Mouse (Mus musculus) NIH3T3 (cell line): ENCODE results near the gene Ppp2r2c.
A peak's percentile ranks its signal among the peaks of the same experiment; 100 is the strongest.

Source experiments
- DNase-seq: peaks from one replicate; pipeline ENCODE4 v3.0.0-alpha.2; 2012; ENCODE audit warnings: low read depth

Gene Ppp2r2c

GRCm38 (mm10) chr5:36897999-36898398 lies 29.7 kb downstream of the Ppp2r2c start:
- DNase-seq, result no peak

GRCm38 (mm10) chr5:36898415-36899109 lies 30.2 kb downstream of the Ppp2r2c start:
- no peak for DNase-seq

GRCm38 (mm10) chr5:36899392-36899791 lies 31.1 kb downstream of the Ppp2r2c start:
- no peak for DNase-seq

- peak; percentile 34 for DNase-seq
Observed at GRCm38 (mm10) chr5:36900189-36900619, 31.9 kb downstream of the Ppp2r2c start.

GRCm38 (mm10) chr5:36902807-36903206 lies 34.5 kb downstream of the Ppp2r2c start:
- DNase-seq, result no peak

GRCm38 (mm10) chr5:36904131-36904530 lies 35.8 kb downstream of the Ppp2r2c start:
- no peak for DNase-seq

- DNase-seq, result no peak
Observed at GRCm38 (mm10) chr5:36904703-36905102, 36.4 kb downstream of the Ppp2r2c start.

GRCm38 (mm10) chr5:36905216-36905615 lies 36.9 kb downstream of the Ppp2r2c start:
- DNase-seq, result peak; percentile 8

- DNase-seq, result no peak
Observed at GRCm38 (mm10) chr5:36907695-36908094, 39.4 kb downstream of the Ppp2r2c start.

GRCm38 (mm10) chr5:36909545-36909944 lies 41.2 kb downstream of the Ppp2r2c start:
- DNase-seq, result no peak

- no peak for DNase-seq
Observed at GRCm38 (mm10) chr5:36910980-36911379, 42.7 kb downstream of the Ppp2r2c start.

GRCm38 (mm10) chr5:36911759-36912352 lies 43.5 kb downstream of the Ppp2r2c start:
- DNase-seq, result no peak

- DNase-seq, result no peak
Observed at GRCm38 (mm10) chr5:36912602-36913310, 44.4 kb downstream of the Ppp2r2c start.

- DNase-seq, result no peak
Observed at GRCm38 (mm10) chr5:36915256-36915655, 46.9 kb downstream of the Ppp2r2c start.

GRCm38 (mm10) chr5:36916581-36916980 lies 48.3 kb downstream of the Ppp2r2c start:
- no peak for DNase-seq

GRCm38 (mm10) chr5:36917245-36917644 lies 48.9 kb downstream of the Ppp2r2c start:
- DNase-seq, result no peak

GRCm38 (mm10) chr5:36918016-36918415 lies 49.7 kb downstream of the Ppp2r2c start:
- DNase-seq, result no peak

- DNase-seq, result peak; percentile 71
Observed at GRCm38 (mm10) chr5:36920072-36920471, 51.8 kb downstream of the Ppp2r2c start.

GRCm38 (mm10) chr5:36921871-36922270 lies 53.6 kb downstream of the Ppp2r2c start:
- DNase-seq, result no peak

GRCm38 (mm10) chr5:36922811-36923210 lies 54.5 kb downstream of the Ppp2r2c start:
- no peak for DNase-seq

- no peak for DNase-seq
Observed at GRCm38 (mm10) chr5:36923826-36924700, 55.8 kb downstream of the Ppp2r2c start.

- DNase-seq, result no peak
Observed at GRCm38 (mm10) chr5:36928701-36929100, 60.4 kb downstream of the Ppp2r2c start.
